Mouse (Mus musculus): ENCODE data around the gene Snap25. TPM values are rescaled to one million over a fixed set of nuclear protein-coding genes. Genes with fewer than 3 reads are reported as not detected.

The Snap25 gene
- polyA plus RNA-seq, 1 experiment from 2014 or later, result 53.5 TPM

DNA sequence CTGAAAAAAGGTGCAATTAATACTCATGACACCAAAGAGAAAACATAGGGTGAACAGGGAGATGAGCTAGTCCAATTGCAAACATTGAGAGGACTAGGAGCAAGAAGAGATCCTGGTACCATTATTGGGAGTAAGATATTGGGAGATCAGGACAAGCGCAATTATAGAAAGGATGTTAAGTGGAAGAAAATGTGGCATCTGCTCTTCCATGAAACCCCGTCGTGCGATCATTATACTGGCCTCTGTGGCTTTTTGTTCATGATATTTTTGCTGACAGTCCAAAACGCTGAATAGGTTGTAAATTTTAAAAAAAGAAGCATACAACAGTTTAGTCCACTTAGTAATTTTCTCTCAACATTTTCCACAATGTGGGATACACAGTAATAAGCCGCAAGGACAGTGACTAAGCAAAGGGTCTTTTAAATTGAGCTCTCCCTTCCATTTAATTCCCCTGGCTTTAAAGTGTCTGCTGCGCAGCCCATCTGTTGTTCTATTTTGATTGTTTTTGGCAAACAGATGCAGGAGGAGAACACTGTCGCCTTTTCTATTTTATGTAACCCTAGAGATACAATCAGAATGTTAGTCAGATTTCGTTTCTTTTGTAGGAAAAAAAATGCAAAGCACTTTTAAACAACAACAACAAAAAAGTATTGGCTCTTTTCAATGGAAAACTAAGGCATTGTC lies 103.6 kb downstream of the Snap25 start:
- peak; percentile 17 for DNase-seq (ENCODE audit: low spot score)
- 77% methylated on average over 9 of the region's 9 CpGs for WGBS
- no peaks in the 10 kb centered on the region for H3K27me3 ChIP-seq (replicated peaks; ENCODE audit: control insufficient read depth, insufficient read depth, low read length)

DNA sequence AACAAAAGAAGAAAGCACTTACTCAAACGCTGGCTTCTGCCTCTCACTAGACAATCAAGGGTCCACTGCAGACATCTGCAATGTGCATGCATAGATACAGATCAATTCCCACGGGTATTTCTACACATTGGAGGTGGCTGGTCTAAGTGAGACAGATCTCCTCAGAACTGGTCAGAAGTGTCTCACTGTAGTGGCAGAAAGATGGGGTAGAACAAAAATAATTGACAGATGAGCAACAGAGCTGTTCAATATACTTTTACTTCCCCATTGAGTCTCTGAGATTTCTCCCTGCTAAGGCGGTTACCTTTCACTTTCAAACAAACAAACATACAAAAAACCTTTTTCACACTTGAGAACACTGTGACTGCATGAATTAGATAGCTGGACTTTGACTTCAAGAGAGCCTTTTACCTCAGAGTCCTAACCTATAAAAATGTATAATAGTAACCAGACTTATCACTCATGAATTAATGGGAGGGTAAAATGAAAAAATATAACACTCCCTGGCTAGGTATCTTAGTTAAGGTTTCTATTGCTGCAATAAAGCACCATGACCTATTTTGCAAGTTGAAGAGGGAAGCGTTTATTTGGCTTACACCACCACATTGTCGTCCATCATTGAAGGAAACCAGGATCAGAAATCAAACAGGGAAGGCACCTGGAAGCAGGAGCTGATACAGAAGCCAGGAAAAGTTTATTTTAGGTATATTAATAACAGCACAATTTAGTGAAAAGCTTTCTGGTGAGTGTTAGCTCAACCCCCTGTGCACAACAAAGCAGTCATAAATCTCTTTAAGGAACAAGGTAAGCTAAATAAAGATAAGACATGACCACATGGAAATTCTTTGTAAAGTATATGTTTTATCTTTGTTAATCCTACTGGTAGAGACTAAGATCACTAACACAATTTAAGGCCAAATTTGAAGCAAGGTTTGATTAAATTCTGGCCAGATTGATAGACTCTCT lies 110.8 kb downstream of the Snap25 start:
- H3K4me2 ChIP-seq (ENCODE audit: low read length), result no peak overlapping the region
- ATAC-seq (no peak), DNase-seq (ENCODE audit: low spot score) (no peak)
- H3K27me3 ChIP-seq (replicated peaks; ENCODE audit: control insufficient read depth, insufficient read depth, low read length), result no peaks in the 10 kb centered on the region
- 53% methylated on average over 5 of the region's 5 CpGs for WGBS
- no peaks in the 10 kb centered on the region for H3K36me3 ChIP-seq (ENCODE audit: control insufficient read depth, insufficient read depth, low read length)
- no peaks in the 10 kb centered on the region for H3K9me3 ChIP-seq (replicated peaks; ENCODE audit: control insufficient read depth, low read length)
- H3K27ac ChIP-seq (ENCODE audit: low read depth, low read length), result no peak overlapping the region
- no peak overlapping the region for H3K4me3 ChIP-seq (ENCODE audit: low read depth, low read length)
- H3K4me1 ChIP-seq (ENCODE audit: control insufficient read depth, insufficient read depth, low read length), result no peaks in the 10 kb centered on the region
- no peak overlapping the region for H3K9ac ChIP-seq (ENCODE audit: low read length)

More for the DNA sequence above, 103.6 kb downstream of the Snap25 start:
- Histone ChIP-seq H3K27ac (ENCODE audit: low read depth, low read length) (no peak overlapping the region), H3K4me2 (ENCODE audit: low read length) (no peak overlapping the region), H3K4me3 (ENCODE audit: low read depth, low read length) (no peak overlapping the region), H3K9me3 (replicated peaks; ENCODE audit: control insufficient read depth, low read length) (no peaks in the 10 kb centered on the region), H3K36me3 (ENCODE audit: control insufficient read depth, insufficient read depth, low read length) (no peaks in the 10 kb centered on the region), H3K4me1 (ENCODE audit: control insufficient read depth, insufficient read depth, low read length) (no peaks in the 10 kb centered on the region), H3K9ac (ENCODE audit: low read length) (no peak overlapping the region)
- ATAC-seq, result no peak

DNA sequence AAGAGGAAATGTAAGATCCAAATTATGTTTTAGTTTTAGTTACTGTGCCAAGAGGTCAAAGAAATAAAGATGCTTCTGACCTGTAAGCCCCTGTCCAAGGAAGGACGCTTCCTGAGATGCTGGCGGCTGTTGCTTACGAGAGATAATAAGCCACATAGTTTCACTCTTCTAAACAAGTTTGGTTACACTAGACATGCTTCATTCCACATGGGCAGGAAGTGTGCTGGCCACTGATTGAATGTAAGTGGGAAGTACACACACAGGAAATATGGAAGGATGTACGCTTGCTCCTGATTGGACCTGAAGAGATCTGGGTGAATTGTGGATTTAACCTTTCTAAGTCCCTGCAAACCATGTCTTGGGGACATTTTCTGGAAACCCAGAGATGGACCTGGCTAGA lies 114.4 kb downstream of the Snap25 start:
- no peaks in the 10 kb centered on the region for H3K9me3 ChIP-seq (replicated peaks; ENCODE audit: control insufficient read depth, low read length)
- H3K36me3 ChIP-seq (ENCODE audit: control insufficient read depth, insufficient read depth, low read length), result no peaks in the 10 kb centered on the region
- no peak overlapping the region for H3K27ac ChIP-seq (ENCODE audit: low read depth, low read length)
- DNase-seq (ENCODE audit: low spot score) (no peak), ATAC-seq (no peak)
- no peak overlapping the region for H3K4me2 ChIP-seq (ENCODE audit: low read length)
- no peak overlapping the region for H3K9ac ChIP-seq (ENCODE audit: low read length)
- no peaks in the 10 kb centered on the region for H3K4me1 ChIP-seq (ENCODE audit: control insufficient read depth, insufficient read depth, low read length)
- H3K4me3 ChIP-seq (ENCODE audit: low read depth, low read length), result no peak overlapping the region
- 85% methylated on average over 4 of the region's 4 CpGs for WGBS
- H3K27me3 ChIP-seq (replicated peaks; ENCODE audit: control insufficient read depth, insufficient read depth, low read length), result no peaks in the 10 kb centered on the region

Other genes starting within 250 kb of the Snap25 start
- gene Ankef1, start 211.5 kb upstream of the Snap25 start, polyA plus RNA-seq (2014; fragmentation: Nextera tagmentation; extraction: Ambion mirVana), result 0.69 and 0.85 TPM in 2 replicates
- 33.6 and 40.2 TPM in 2 replicates for gene AL731706.2, start 172.2 kb downstream of the Snap25 start, polyA plus RNA-seq (2014; fragmentation: Nextera tagmentation; extraction: Ambion mirVana)
- gene Slx4ip, start 177.8 kb downstream of the Snap25 start, polyA plus RNA-seq (2014; fragmentation: Nextera tagmentation; extraction: Ambion mirVana), result 9.4 and 12.1 TPM in 2 replicates
- gene AL731706.1, start 177.9 kb downstream of the Snap25 start, polyA plus RNA-seq (2014; fragmentation: Nextera tagmentation; extraction: Ambion mirVana), result 24.4 and 25.5 TPM in 2 replicates
- gene Mkks, start 177.9 kb downstream of the Snap25 start, polyA plus RNA-seq (2014; fragmentation: Nextera tagmentation; extraction: Ambion mirVana), result 13.0 and 15.4 TPM in 2 replicates

Data from forebrain, embryonic 14.5 days (tissue).